Mouse (Mus musculus) hindbrain, embryonic 14.5 days (tissue): ENCODE results near the gene Pmf1. TPM values are rescaled to one million over a fixed set of nuclear protein-coding genes. Genes with fewer than 3 reads are reported as not detected.
"Not testable (repeated sequence)": the region's sequence is repeated elsewhere in the genome, so short reads cannot be mapped to it uniquely, and the experiment has no call there.

Experiments
- ATAC-seq: fragments of 200-750 bp; cut with Nextera tagmentation; 2 replicates; pipeline ENCODE4 v1.8.0; 2017; ENCODE audit warnings: moderate number of reproducible peaks, mild to moderate bottlenecking, moderate TSS enrichment, moderate library complexity; ENCODE audit not compliant: low FRiP score
- DNase-seq: peaks from one replicate; pipeline ENCODE4 v3.0.0-alpha.2; 2015; ENCODE audit warnings: low spot score
- H3K27ac ChIP-seq: fragments of 300-500 bp; sonication (generic); 2 replicates; pipeline ENCODE4 v1.5.1; 2014; ENCODE audit warnings: mild to moderate bottlenecking, moderate library complexity
- H3K27me3 ChIP-seq: fragments of 300-500 bp; sonication (generic); 2 replicates; pipeline ENCODE4 v1.6.1; 2014; ENCODE audit warnings: mild to moderate bottlenecking, low read length, mixed read lengths; ENCODE audit not compliant: control insufficient read depth, insufficient read depth
- H3K36me3 ChIP-seq: fragments of 300-500 bp; sonication (generic); replicated peaks from 2 replicates; pipeline ENCODE4 v1.6.1; 2014; ENCODE audit not compliant: control insufficient read depth, insufficient read depth
- H3K4me1 ChIP-seq: fragments of 300-500 bp; sonication (generic); replicated peaks from 2 replicates; pipeline ENCODE4 v1.6.1; 2014; ENCODE audit warnings: antibody characterized with exemption, low read length, mixed read lengths; ENCODE audit not compliant: control insufficient read depth, insufficient read depth
- H3K4me2 ChIP-seq: fragments of 300-500 bp; sonication (generic); replicated peaks from 2 replicates; pipeline ENCODE4 v1.6.1; 2014; ENCODE audit warnings: mild to moderate bottlenecking, moderate library complexity
- H3K4me3 ChIP-seq: fragments of 300-500 bp; sonication (generic); replicated peaks from 2 replicates; pipeline ENCODE4 v1.5.1; 2014; ENCODE audit warnings: mild to moderate bottlenecking, low read length
- H3K9ac ChIP-seq: fragments of 300-500 bp; sonication (generic); 2 replicates; pipeline ENCODE4 v1.6.1; 2014
- H3K9me3 ChIP-seq: fragments of 300-500 bp; sonication (generic); 2 replicates; pipeline ENCODE4 v1.6.1; 2016; ENCODE audit warnings: low read length; ENCODE audit not compliant: control insufficient read depth
- WGBS: fragments of 180-500 bp; shearing (Covaris S2); extraction: QIAGEN DNeasy Blood & Tissue Kit; methylation state at CpG from one replicate; pipeline ENCODE4 v1.1.7; 2014; 5-methylcytosine and 5-hydroxymethylcytosine counted together
- polyA plus RNA-seq: library from polyadenylated mRNA; unstranded; fragments of >200 nt; fragmentation: Nextera tagmentation; extraction: Ambion mirVana; gene quantifications from 2 replicates; pipeline ENCODE4 v1.2.1, GENCODE M21; 2014

Pmf1 gene
- polyA plus RNA-seq, 1 experiment from 2014 or later = 26.0 TPM

GRCm38 (mm10) chr3:88382383-88382782 lies 27.7 kb downstream of the Pmf1 start:
- ATAC-seq = peak; percentile 22; the same call in 1 of the 2 replicates
- not testable (repeated sequence) for H3K9ac ChIP-seq, H3K4me3 ChIP-seq, H3K9me3 ChIP-seq, DNase-seq, H3K4me1 ChIP-seq, H3K27ac ChIP-seq, H3K36me3 ChIP-seq, H3K27me3 ChIP-seq
- 25% methylated on average over 1 of the region's 7 CpGs for WGBS
- H3K4me2 ChIP-seq = peak overlapping the region; percentile 41; the same call in 1 of the 2 replicates

GRCm38 (mm10) chr3:88381389-88382315 lies 28.5 kb downstream of the Pmf1 start:
- Histone ChIP-seq H3K9ac (peak overlapping the region; percentile 51), H3K4me3 (peak overlapping the region; percentile 10; the same call in 1 of the 2 replicates), H3K4me2 (peak overlapping the region; percentile 41), H3K27ac (peak overlapping the region; percentile 83)
- not testable (repeated sequence) for H3K4me1 ChIP-seq, H3K36me3 ChIP-seq, H3K9me3 ChIP-seq, H3K27me3 ChIP-seq
- 7% methylated on average over 19 of the region's 22 CpGs for WGBS
- DNase-seq (peak; percentile 48), ATAC-seq (peak; percentile 88)

- not testable (repeated sequence) for ATAC-seq, H3K4me1 ChIP-seq, H3K9ac ChIP-seq, H3K27me3 ChIP-seq, DNase-seq, H3K4me2 ChIP-seq, H3K27ac ChIP-seq, H3K36me3 ChIP-seq, H3K4me3 ChIP-seq, H3K9me3 ChIP-seq
- 75% methylated on average over 5 of the region's 5 CpGs for WGBS
Measured at GRCm38 (mm10) chr3:88378599-88378998, 31.5 kb downstream of the Pmf1 start, which contains the start of gene Bglap2. Gene Bglap2 (minus strand): TSS chr3:88378699.

GRCm38 (mm10) chr3:88376644-88377043 lies 33.5 kb downstream of the Pmf1 start:
- not testable (repeated sequence) for H3K4me1 ChIP-seq, H3K4me3 ChIP-seq, DNase-seq, H3K9me3 ChIP-seq, H3K27me3 ChIP-seq, ATAC-seq, H3K36me3 ChIP-seq
- 24% methylated on average over 4 of the region's 7 CpGs for WGBS
- Histone ChIP-seq H3K27ac (peak overlapping the region; percentile 55; the same call in 1 of the 2 replicates), H3K4me2 (peak overlapping the region; percentile 40), H3K9ac (peak overlapping the region; percentile 36; the same call in 1 of the 2 replicates)

DNA sequence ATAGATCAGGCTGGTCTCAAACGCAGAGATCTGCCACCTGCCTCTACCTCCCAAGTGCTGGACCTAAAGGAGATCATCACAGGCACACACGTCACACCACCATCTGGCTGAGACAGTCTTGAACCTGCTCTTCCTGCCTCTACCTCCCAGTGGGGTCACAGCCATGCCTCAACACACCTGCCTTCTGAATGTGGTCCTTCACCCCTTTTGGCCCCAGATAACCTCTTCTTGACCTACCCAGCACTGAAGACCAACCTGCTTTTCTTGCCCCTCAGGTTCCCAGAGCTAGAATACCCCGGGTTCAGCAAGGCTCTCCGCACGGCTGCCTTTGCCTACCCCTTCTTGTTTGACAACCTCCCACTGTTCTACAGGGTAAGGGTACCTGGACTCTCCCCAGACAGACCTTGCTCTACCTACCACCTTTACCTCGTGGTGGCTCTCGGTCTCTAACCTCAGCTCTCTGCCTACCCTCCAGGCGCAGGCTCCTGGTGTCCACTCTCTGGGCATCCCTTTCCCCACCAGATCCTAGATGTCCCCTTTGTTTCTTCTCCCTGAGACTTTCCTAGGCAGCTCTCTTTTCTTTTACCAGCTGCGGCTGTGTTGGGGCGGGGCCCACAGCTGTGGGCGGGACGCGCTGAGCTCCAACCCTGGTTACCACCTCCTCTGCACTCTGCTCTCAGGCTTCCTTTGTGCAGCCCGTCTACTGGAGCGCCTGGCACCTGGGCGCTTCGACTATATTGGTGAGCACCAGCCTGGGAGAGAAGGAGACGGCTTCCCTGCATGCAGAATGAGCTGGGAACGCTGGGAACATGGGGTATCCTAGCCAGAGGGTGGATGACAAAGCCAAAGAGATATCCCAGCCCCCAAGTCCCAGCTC lies 34.1 kb downstream of the Pmf1 start:
- not testable (repeated sequence) for H3K4me1 ChIP-seq, H3K9me3 ChIP-seq, H3K4me3 ChIP-seq, H3K36me3 ChIP-seq, H3K27me3 ChIP-seq
- peak overlapping the region; percentile 40 for H3K4me2 ChIP-seq
- peak overlapping the region; percentile 55; the same call in 1 of the 2 replicates for H3K27ac ChIP-seq
- H3K9ac ChIP-seq = peak overlapping the region; percentile 36; the same call in 1 of the 2 replicates
- WGBS = 12% methylated on average over 16 of the region's 19 CpGs
- DNase-seq (peak; percentile 29), ATAC-seq (peak; percentile 88)

GRCm38 (mm10) chr3:88372643-88373042 lies 37.5 kb downstream of the Pmf1 start, which contains the start of gene Bglap3:
Gene Bglap3 (minus strand): TSS chr3:88372743.
- ATAC-seq, H3K4me3 ChIP-seq: not testable (repeated sequence)

GRCm38 (mm10) chr3:88368511-88368910 lies 41.6 kb downstream of the Pmf1 start:
- H3K4me2 ChIP-seq, H3K27me3 ChIP-seq, DNase-seq, ATAC-seq, H3K4me1 ChIP-seq, H3K9me3 ChIP-seq, H3K27ac ChIP-seq, H3K36me3 ChIP-seq, H3K9ac ChIP-seq, H3K4me3 ChIP-seq: not testable (repeated sequence)
- 92% methylated on average over 7 of the region's 7 CpGs for WGBS

More at GRCm38 (mm10) chr3:88372643-88373042, 37.5 kb downstream of the Pmf1 start, which contains the start of gene Bglap3:
- H3K27ac ChIP-seq, DNase-seq, H3K4me1 ChIP-seq, H3K9ac ChIP-seq, H3K9me3 ChIP-seq, H3K4me2 ChIP-seq, H3K36me3 ChIP-seq, H3K27me3 ChIP-seq: not testable (repeated sequence)
- WGBS = 93% methylated on average over 9 of the region's 9 CpGs

DNA sequence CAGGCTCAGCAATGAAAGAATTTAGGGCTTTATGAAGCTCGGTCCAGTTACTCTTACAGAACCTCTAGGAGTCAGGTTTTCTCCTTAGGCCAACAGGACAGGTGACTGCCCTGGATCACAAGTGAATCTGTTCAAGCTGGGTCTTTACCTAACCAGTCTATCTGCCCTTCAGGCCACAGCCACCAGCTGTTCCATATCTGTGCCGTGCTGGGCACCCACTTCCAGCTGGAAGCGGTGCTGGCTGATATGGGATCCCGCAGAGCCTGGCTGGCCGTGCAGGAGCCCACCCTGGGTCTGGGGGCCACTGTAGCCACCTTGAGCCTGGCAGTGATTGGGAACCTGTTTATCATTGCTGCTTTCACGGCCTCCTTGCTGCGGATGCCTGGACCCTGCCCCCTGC lies 42.6 kb downstream of the Pmf1 start:
- peak; percentile 18; the same call in 1 of the 2 replicates for ATAC-seq
- not testable (repeated sequence) for H3K9ac ChIP-seq, H3K4me3 ChIP-seq, H3K4me1 ChIP-seq, H3K27ac ChIP-seq, H3K4me2 ChIP-seq, DNase-seq, H3K9me3 ChIP-seq, H3K27me3 ChIP-seq
- peaks cover 12% of the 10 kb centered on the region for H3K36me3 ChIP-seq
- 49% methylated on average over 3 of the region's 7 CpGs for WGBS
